ENCODE assay signal across 28 mouse cellular contexts in genomic region chr13:57361286-57361685, GRCm38 (mm10).
"Had no signal": no experiment of that assay in that cellular context is flagged by ENCODE, and none has a peak within 500 bp of the region (broad histone marks: within the 10 kb centered on the region; RNA-seq: fewer than 3 reads in every experiment).

No protein-coding gene starts in this region.

- H3K9me3 ChIP-seq: embryonic facial prominence, embryonic 10.5 days; embryonic facial prominence, embryonic 12.5 days; embryonic facial prominence, embryonic 13.5 days; embryonic facial prominence, embryonic 15.5 days; forebrain, embryonic 10.5 days; forebrain, embryonic 12.5 days; forebrain, embryonic 13.5 days; forebrain, embryonic 15.5 days had no signal

- H3K4me1 ChIP-seq: embryonic facial prominence, embryonic 12.5 days; embryonic facial prominence, embryonic 13.5 days; embryonic facial prominence, embryonic 15.5 days had no signal

- H3K36me3 ChIP-seq: embryonic facial prominence, embryonic 10.5 days; embryonic facial prominence, embryonic 12.5 days; embryonic facial prominence, embryonic 13.5 days; embryonic facial prominence, embryonic 15.5 days; forebrain, embryonic 10.5 days; forebrain, embryonic 12.5 days; forebrain, embryonic 15.5 days had no signal

- DNase-seq: cerebellum, adult 2 months; cerebellum, adult 8-10 months; cerebellum, adult 9-10 months; cerebellum, adult 9-11 months; cerebellum, postnatal 10 days; cerebellum, postnatal 14 days; cerebellum, postnatal 25 days; cerebellum, postnatal 36 days; embryo, embryonic 11 days; forebrain, postnatal 0 days; gastrocnemius, adult 2 months; gastrocnemius, postnatal 10 days; gastrocnemius, postnatal 14 days; gastrocnemius, postnatal 25 days; gastrocnemius, postnatal 36 days; heart, adult 18-20 months; heart, adult 2 months had no signal

- ATAC-seq: forebrain, embryonic 13.5 days; forebrain, embryonic 14.5 days; forebrain, embryonic 15.5 days; forebrain, embryonic 16.5 days; forebrain, postnatal 0 days had no signal

- H3K27ac ChIP-seq: embryonic facial prominence, embryonic 10.5 days; embryonic facial prominence, embryonic 12.5 days; embryonic facial prominence, embryonic 13.5 days; embryonic facial prominence, embryonic 15.5 days; forebrain, embryonic 10.5 days; forebrain, embryonic 12.5 days; forebrain, embryonic 13.5 days; forebrain, embryonic 15.5 days; gastrocnemius, adult 2 months; heart, adult 2 months had no signal

- H3K4me3 ChIP-seq: embryonic facial prominence, embryonic 10.5 days; embryonic facial prominence, embryonic 12.5 days; embryonic facial prominence, embryonic 13.5 days; embryonic facial prominence, embryonic 15.5 days; erythroblast, embryonic 14.5 days; forebrain, embryonic 10.5 days; forebrain, embryonic 12.5 days; forebrain, embryonic 13.5 days; forebrain, embryonic 15.5 days; gastrocnemius, adult 2 months; heart, adult 2 months had no signal

- H3K27me3 ChIP-seq: embryonic facial prominence, embryonic 12.5 days; embryonic facial prominence, embryonic 13.5 days; embryonic facial prominence, embryonic 15.5 days; forebrain, embryonic 12.5 days; forebrain, embryonic 13.5 days; forebrain, embryonic 15.5 days had no signal

- H3K9ac ChIP-seq: embryonic facial prominence, embryonic 12.5 days; embryonic facial prominence, embryonic 13.5 days; embryonic facial prominence, embryonic 15.5 days; forebrain, embryonic 12.5 days; forebrain, embryonic 13.5 days; forebrain, embryonic 15.5 days; forebrain, postnatal 0 days had no signal

- H3K4me2 ChIP-seq: embryonic facial prominence, embryonic 12.5 days; embryonic facial prominence, embryonic 13.5 days; embryonic facial prominence, embryonic 15.5 days; forebrain, embryonic 12.5 days; forebrain, embryonic 13.5 days; forebrain, embryonic 15.5 days had no signal
